ENCODE assay signal across 25 mouse cellular contexts in genomic region chr17:30457486-30457885, GRCm38 (mm10).
DNase-seq lines count a peak whose midpoint lies in the region; ATAC-seq and TF ChIP-seq lines count a peak whose summit lies in the region.
"Had no signal": no experiment of that assay in that cellular context is flagged by ENCODE, and none has a peak within 500 bp of the region (broad histone marks: within the 10 kb centered on the region; RNA-seq: fewer than 3 reads in every experiment).

No protein-coding gene starts in this region.

- DNase-seq in frontal cortex, postnatal 25 days (ENCODE audit: low spot score in 2 of 2), result no peak
- DNase-seq in left cerebral cortex, adult 2 months (ENCODE audit: extremely low spot score in 1 of 2, low spot score in 2 of 2), result no peak
- no peak for DNase-seq in left cerebral cortex, postnatal 36 days (ENCODE audit: low spot score in 2 of 2)
- no peak for DNase-seq in midbrain, embryonic 10.5 days (ENCODE audit: low spot score)
- DNase-seq in midbrain, embryonic 14.5 days, result no peak
- no peak for DNase-seq in cerebellum, postnatal 36 days
- DNase-seq: adrenal gland, adult 2 months; adrenal gland, postnatal 10 days; adrenal gland, postnatal 25 days; B cell, adult 2 months; cerebellum, adult 11-12 months; cerebellum, adult 2 months; cerebellum, adult 9-10 months; cerebellum, postnatal 10 days; cerebellum, postnatal 25 days; embryo, embryonic 11 days had no signal

- WGBS in midbrain, embryonic 10.5 days, result 81% methylated on average over 7 of the region's 7 CpGs
- WGBS in midbrain, embryonic 14.5 days, result 60% methylated on average over 7 of the region's 7 CpGs

- H3K4me2 ChIP-seq in midbrain, embryonic 14.5 days (ENCODE audit: low read length), result no peak overlapping the region
- H3K4me2 ChIP-seq: embryonic facial prominence, embryonic 13.5 days; embryonic facial prominence, embryonic 15.5 days; forebrain, embryonic 12.5 days had no signal

- no peak overlapping the region for H3K9ac ChIP-seq in midbrain, embryonic 14.5 days (replicated peaks; ENCODE audit: low read length)
- H3K9ac ChIP-seq: embryonic facial prominence, embryonic 13.5 days; embryonic facial prominence, embryonic 15.5 days; forebrain, embryonic 12.5 days had no signal

- peak overlapping the region; percentile 65 for H3K27ac ChIP-seq in left cerebral cortex, adult 2 months
- H3K27ac ChIP-seq in midbrain, embryonic 10.5 days (replicated peaks), result peak overlapping the region; percentile 67
- H3K27ac ChIP-seq in midbrain, embryonic 14.5 days (replicated peaks; ENCODE audit: low read depth, low read length), result no peak overlapping the region
- H3K27ac ChIP-seq: embryonic facial prominence, embryonic 13.5 days; embryonic facial prominence, embryonic 15.5 days; forebrain, embryonic 10.5 days had no signal

- ATAC-seq in frontal cortex, adult (ENCODE audit: low TSS enrichment), result peak; percentile 55; the same call in 1 of the 2 replicates
- no peak for ATAC-seq in midbrain, embryonic 14.5 days (ENCODE audit: low FRiP score, low TSS enrichment)
- ATAC-seq: CD4-positive, CD25-positive, alpha-beta regulatory T cell, adult 4 months had no signal

- TF ChIP-seq CTCF in left cerebral cortex, adult 2 months (IDR thresholded peaks at IDR 0.05), result no peak

- H3K4me3 ChIP-seq in left cerebral cortex, adult 2 months, result no peak overlapping the region
- no peak overlapping the region for H3K4me3 ChIP-seq in midbrain, embryonic 10.5 days
- H3K4me3 ChIP-seq in midbrain, embryonic 14.5 days (replicated peaks; ENCODE audit: low read depth, low read length), result no peak overlapping the region
- H3K4me3 ChIP-seq: embryonic facial prominence, embryonic 13.5 days; embryonic facial prominence, embryonic 15.5 days; erythroblast, embryonic 14.5 days; forebrain, embryonic 10.5 days; forebrain, embryonic 12.5 days had no signal

- no peaks in the 10 kb centered on the region for H3K36me3 ChIP-seq in midbrain, embryonic 10.5 days
- no peaks in the 10 kb centered on the region for H3K36me3 ChIP-seq in midbrain, embryonic 14.5 days (ENCODE audit: control insufficient read depth, insufficient read depth, low read length)
- H3K36me3 ChIP-seq: embryonic facial prominence, embryonic 13.5 days; embryonic facial prominence, embryonic 15.5 days; forebrain, embryonic 10.5 days; forebrain, embryonic 12.5 days had no signal

- intact Hi-C loops in left cerebral cortex, adult 2 months (cut with DNase I), result loop anchor here (2.0 to 10.0 kb wide), 7 partner anchors 13 to 453 kb away; partner anchors contain the start of gene Zfand3
- intact Hi-C loops in left cerebral cortex, postnatal 36 days (cut with DNase I), result loop anchor here (5.0 to 10.0 kb wide), 4 partner anchors 343 to 570 kb away; no protein-coding TSS in a partner anchor

- no peaks in the 10 kb centered on the region for H3K27me3 ChIP-seq in midbrain, embryonic 10.5 days (ENCODE audit: low read depth, poor library complexity, severe bottlenecking)
- no peaks in the 10 kb centered on the region for H3K27me3 ChIP-seq in midbrain, embryonic 14.5 days (ENCODE audit: control insufficient read depth, insufficient read depth, low read length)
- H3K27me3 ChIP-seq: CH12.LX; embryonic facial prominence, embryonic 13.5 days; forebrain, embryonic 12.5 days had no signal

- no peaks in the 10 kb centered on the region for H3K9me3 ChIP-seq in midbrain, embryonic 10.5 days (replicated peaks)
- H3K9me3 ChIP-seq in midbrain, embryonic 14.5 days (ENCODE audit: control insufficient read depth, low read length), result no peaks in the 10 kb centered on the region
- H3K9me3 ChIP-seq: embryonic facial prominence, embryonic 13.5 days; embryonic facial prominence, embryonic 15.5 days; forebrain, embryonic 10.5 days; forebrain, embryonic 12.5 days; G1E had no signal

- peaks cover 38% of the 10 kb centered on the region for H3K4me1 ChIP-seq in midbrain, embryonic 10.5 days
- peaks cover 15% of the 10 kb centered on the region; the same call in 1 of the 2 replicates for H3K4me1 ChIP-seq in midbrain, embryonic 14.5 days (ENCODE audit: control insufficient read depth, insufficient read depth, low read length)
